Comparison of ENCODE assay signal across 24 mouse cellular contexts in genomic region chr13:43267216-43267615, GRCm38 (mm10). TPM values are rescaled to one million over a fixed set of nuclear protein-coding genes. Genes with fewer than 3 reads are reported as not detected.
A peak's percentile ranks its signal among the peaks of the same experiment; 100 is the strongest.
DNase-seq lines count a peak whose midpoint lies in the region; ATAC-seq and TF ChIP-seq lines count a peak whose summit lies in the region.
"Had no signal": no experiment of that assay in that cellular context is flagged by ENCODE, and none has a peak within 500 bp of the region (broad histone marks: within the 10 kb centered on the region; RNA-seq: fewer than 3 reads in every experiment).

No protein-coding gene starts in this region.

- H3K9me3 ChIP-seq in megakaryocyte, embryonic 14.5 days = no peaks in the 10 kb centered on the region
- H3K9me3 ChIP-seq: embryonic facial prominence, embryonic 13.5 days; embryonic facial prominence, embryonic 15.5 days; forebrain, embryonic 10.5 days; forebrain, embryonic 12.5 days had no signal

- H3K36me3 ChIP-seq in megakaryocyte, embryonic 14.5 days (replicated peaks; ENCODE audit: low read length) = peaks cover 63% of the 10 kb centered on the region
- H3K36me3 ChIP-seq: embryonic facial prominence, embryonic 13.5 days; embryonic facial prominence, embryonic 15.5 days; forebrain, embryonic 10.5 days; forebrain, embryonic 12.5 days had no signal

- no peak for DNase-seq in layer of hippocampus, adult 2 months (ENCODE audit: low spot score in 2 of 2)
- DNase-seq in layer of hippocampus, adult 9-10 months (ENCODE audit: low spot score) = no peak
- peak; percentile 34 for DNase-seq in right cerebral cortex, adult 18-20 months
- no peak for DNase-seq in right cerebral cortex, postnatal 4 days
- DNase-seq in heart, postnatal 14 days = no peak
- DNase-seq: adrenal gland, adult 2 months; adrenal gland, postnatal 10 days; adrenal gland, postnatal 25 days; B cell, adult 2 months; cerebellum, adult 11 months; cerebellum, adult 18-20 months; cerebellum, adult 8-10 months; cerebellum, adult 9-11 months; cerebellum, postnatal 14 days; cerebellum, postnatal 36 days; embryo, embryonic 11 days had no signal

- intact Hi-C loops in heart, postnatal 14 days (cut with DNase I) = no loop called here

- H3K4me3 ChIP-seq in layer of hippocampus, adult 2 months = no peak overlapping the region
- peak overlapping the region; percentile 40 for H3K4me3 ChIP-seq in megakaryocyte, embryonic 14.5 days (replicated peaks)
- H3K4me3 ChIP-seq: embryonic facial prominence, embryonic 13.5 days; embryonic facial prominence, embryonic 15.5 days; erythroblast, embryonic 14.5 days; forebrain, embryonic 10.5 days; forebrain, embryonic 12.5 days had no signal

- TF ChIP-seq CTCF in layer of hippocampus, adult 2 months (conservative IDR thresholded peaks at IDR 0.05) = no peak

- peak overlapping the region; percentile 72 for H3K27ac ChIP-seq in layer of hippocampus, adult 2 months
- H3K27ac ChIP-seq: embryonic facial prominence, embryonic 13.5 days; embryonic facial prominence, embryonic 15.5 days; forebrain, embryonic 10.5 days; forebrain, embryonic 12.5 days had no signal

- H3K4me1 ChIP-seq in megakaryocyte, embryonic 14.5 days = peaks cover 97% of the 10 kb centered on the region

- no peak for ATAC-seq in megakaryocyte, adult 5-6 weeks (ENCODE audit: poor library complexity, severe bottlenecking)
- ATAC-seq: forebrain, embryonic 14.5 days had no signal

- no peaks in the 10 kb centered on the region for H3K27me3 ChIP-seq in megakaryocyte, embryonic 14.5 days (replicated peaks)
- H3K27me3 ChIP-seq: embryonic facial prominence, embryonic 13.5 days; embryonic facial prominence, embryonic 15.5 days had no signal

RNA-seq across cellular contexts. Expression of gene Gfod1, which starts 36.8 kb away (rescaled TPM):
- 10 to 100 TPM; 94.6 to 99.3 TPM for total RNA-seq in layer of hippocampus, adult 2 months (2021)
- 5.5 and 23.4 TPM in 2 replicates for polyA plus RNA-seq in megakaryocyte, embryonic 14.5 days (2012; ENCODE audit: insufficient read depth, low replicate concordance)
- total RNA-seq in megakaryocyte, adult 5-6 weeks (2015) = 10.8 and 16.8 TPM in 2 replicates
- total RNA-seq in megakaryocyte, adult 5-6 weeks (2017) = 4.9 and 7.2 TPM in 2 replicates
- total RNA-seq in heart, postnatal 14 days (2021) = 10 to 100 TPM; 31.8 to 32.0 TPM
